Mouse (Mus musculus) brain, embryonic 14.5 days (tissue): ENCODE data around the gene Tbc1d8.

ENCODE experiments used
- CTCF ChIP-seq: fragments of 200-500 bp; IDR thresholded peaks from 2 replicates; pipeline ENCODE4 v1.5.1; 2012; ENCODE audit warnings: inconsistent platforms, mild to moderate bottlenecking, moderate library complexity, borderline replicate concordance; ENCODE audit not compliant: insufficient read depth, insufficient read length; ENCODE audit errors: extremely low read depth
- POLR2A ChIP-seq: fragments of 200-500 bp; IDR thresholded peaks from 2 replicates; pipeline ENCODE4 v1.6.1; 2012; ENCODE audit warnings: mild to moderate bottlenecking, inconsistent platforms, borderline replicate concordance; ENCODE audit not compliant: poor library complexity, insufficient read depth, insufficient read length, severe bottlenecking; ENCODE audit errors: extremely low read depth

GRCm38 (mm10) chr1:39338831-39339230 is 139.7 kb downstream of the Tbc1d8 start:
- no peak for TF ChIP-seq POLR2A
- no peak for TF ChIP-seq CTCF
